Mouse (Mus musculus): ENCODE results near the gene Akap5.

GRCm38 (mm10) chr12:76372046-76372445 is 47.4 kb downstream of the Akap5 start:
- TF ChIP-seq CTCF (IDR thresholded peaks at IDR 0.05; ENCODE audit: low read depth, low read length) (no peak), GATA1 (IDR thresholded peaks at IDR 0.05; ENCODE audit: borderline replicate concordance, low read length) (no peak), TAL1 (conservative IDR thresholded peaks at IDR 0.05; ENCODE audit: low read depth, low read length) (no peak), POLR2AphosphoS5 (IDR thresholded peaks at IDR 0.05; ENCODE audit: insufficient replicate concordance, low read depth, low read length) (no peak)
